Mouse (Mus musculus) cerebellum, adult 2 months (tissue): ENCODE measurements around the gene Drd4.

Experiments
- CTCF ChIP-seq: fragments of 200-500 bp; IDR thresholded peaks from 2 replicates; pipeline ENCODE4 v1.5.1; 2011; ENCODE audit warnings: low read depth, mild to moderate bottlenecking, control low read depth, low read length, moderate library complexity, borderline replicate concordance; ENCODE audit not compliant: insufficient read depth
- POLR2A ChIP-seq: fragments of 200-500 bp; IDR thresholded peaks from 2 replicates; pipeline ENCODE4 v1.6.1; 2011; ENCODE audit warnings: low read length, control low read depth, borderline replicate concordance; ENCODE audit not compliant: insufficient read depth

DNA sequence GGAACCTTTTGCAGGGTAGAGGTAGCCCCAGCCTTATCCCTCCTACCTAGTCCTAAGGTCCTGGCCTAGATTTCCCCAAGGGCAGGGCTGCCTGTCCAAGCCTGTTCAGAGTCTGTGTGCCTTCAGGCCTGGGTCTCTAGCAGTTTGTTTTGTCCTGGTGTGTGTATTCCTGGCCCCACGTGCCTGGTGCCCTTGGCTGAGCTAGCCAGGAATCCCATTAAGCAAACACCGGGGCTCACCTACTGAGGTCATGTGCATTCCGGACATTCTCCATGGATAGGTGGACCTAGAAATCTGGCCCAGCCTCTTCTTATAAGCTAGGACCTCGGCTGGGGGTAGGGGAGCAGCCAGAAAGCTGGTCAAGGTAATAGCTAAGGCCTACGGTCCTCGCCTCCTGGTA lies 48.7 kb downstream of the Drd4 start:
- TF ChIP-seq POLR2A (no peak), CTCF (no peak)
